Mouse (Mus musculus): Measurements from ENCODE around the gene Slfn3.

- TF ChIP-seq CTCF (IDR thresholded peaks at IDR 0.05; ENCODE audit: borderline replicate concordance, insufficient read depth, low read length) (no peak), POLR2A (IDR thresholded peaks at IDR 0.05; ENCODE audit: low read depth, low read length) (no peak)
Observed at GRCm38 (mm10) chr11:83225371-83225960, 34.3 kb downstream of the Slfn3 start.
